Mouse (Mus musculus): ENCODE results near the gene Lrrfip1.
A peak's percentile ranks its signal among the peaks of the same experiment; 100 is the strongest.

The Lrrfip1 gene

GRCm38 (mm10) chr1:91088027-91088426, 89.5 kb downstream of the Lrrfip1 start:
- DNase-seq, result no peak

- DNase-seq, result no peak
Measured at GRCm38 (mm10) chr1:91088941-91089340, 90.4 kb downstream of the Lrrfip1 start.

GRCm38 (mm10) chr1:91090456-91090855, 91.9 kb downstream of the Lrrfip1 start:
- DNase-seq, result no peak

- no peak for DNase-seq
Measured at GRCm38 (mm10) chr1:91092451-91092850, 93.9 kb downstream of the Lrrfip1 start.

DNA sequence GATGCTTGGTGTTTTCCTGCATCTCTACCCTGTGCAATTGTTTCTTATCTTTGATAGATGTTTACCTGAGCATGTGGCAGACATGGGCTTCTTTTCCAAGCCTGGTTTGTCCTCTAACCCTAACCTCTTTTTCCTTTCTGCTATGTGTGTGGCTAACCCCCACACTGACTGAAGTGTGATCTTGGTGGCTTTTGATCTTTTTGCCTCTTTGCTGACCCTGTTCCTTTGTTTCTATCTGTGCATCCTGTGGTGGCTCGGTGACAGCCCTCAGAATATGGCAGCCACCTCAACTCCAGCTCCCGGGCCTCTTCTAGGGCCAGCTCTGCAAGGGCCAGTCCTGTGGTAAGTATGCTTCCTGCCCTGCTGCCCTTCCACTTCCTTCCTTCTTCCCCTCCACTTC, 94.8 kb downstream of the Lrrfip1 start:
- no peak for DNase-seq

DNA sequence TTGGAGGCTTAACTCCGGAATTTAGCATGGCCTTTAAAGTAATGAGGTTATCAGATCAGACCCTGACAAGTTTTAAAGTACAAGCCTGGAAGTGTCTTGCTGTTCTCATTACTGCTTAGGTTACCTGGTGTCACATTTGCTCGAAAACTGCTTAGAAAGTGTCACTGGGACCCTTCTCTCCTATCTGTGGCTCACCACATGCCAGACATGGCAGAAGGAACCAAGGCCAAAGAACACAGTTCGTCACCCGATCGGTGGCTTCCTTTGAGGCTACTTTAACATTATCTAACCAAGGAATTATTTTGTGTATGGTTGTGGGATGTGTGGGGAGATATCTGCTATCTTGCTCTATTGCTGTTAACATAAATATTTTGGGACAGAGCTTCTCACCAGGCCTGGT, 95.5 kb downstream of the Lrrfip1 start:
- DNase-seq, result no peak

DNA sequence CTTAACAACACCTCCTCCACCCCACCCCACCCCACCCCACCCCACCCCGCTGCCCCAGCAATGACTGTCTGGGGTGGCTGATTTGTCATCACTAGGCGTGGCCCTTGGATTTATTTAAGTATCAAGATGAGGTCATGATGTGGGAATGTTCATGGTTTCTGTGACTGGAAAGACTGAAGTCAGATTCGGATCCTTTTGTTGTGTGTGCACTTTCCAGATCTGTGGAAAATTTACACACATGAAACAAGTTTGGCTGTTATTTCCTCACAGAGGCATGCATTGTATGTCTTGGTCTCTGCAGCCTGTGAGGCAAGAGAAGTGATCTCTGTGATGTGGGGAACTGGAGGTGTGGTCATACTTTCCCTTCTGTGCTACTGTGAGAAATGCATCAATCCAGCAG, 96.7 kb downstream of the Lrrfip1 start:
- DNase-seq, result no peak

GRCm38 (mm10) chr1:91095853-91096252, 97.3 kb downstream of the Lrrfip1 start:
- no peak for DNase-seq

DNA sequence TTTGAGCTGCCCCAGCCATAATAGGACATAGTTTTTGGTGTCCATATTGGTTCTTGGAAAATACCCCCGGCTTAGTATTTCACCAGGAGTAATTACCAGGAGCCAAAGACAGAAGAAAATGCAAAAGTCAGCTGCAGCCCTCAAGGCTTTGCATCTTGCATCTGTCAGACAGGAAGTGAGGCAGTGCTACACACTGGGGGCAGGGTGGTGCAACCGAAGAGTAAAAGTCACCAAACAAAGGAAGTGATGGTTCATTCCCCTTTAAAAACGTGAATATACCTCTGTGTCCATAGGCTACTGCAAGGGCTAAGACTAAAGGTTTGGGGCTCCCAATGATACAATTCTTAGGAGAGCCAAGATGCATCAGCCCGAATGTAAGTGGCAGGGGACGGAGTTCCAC, 98.0 kb downstream of the Lrrfip1 start:
- DNase-seq, result no peak

DNA sequence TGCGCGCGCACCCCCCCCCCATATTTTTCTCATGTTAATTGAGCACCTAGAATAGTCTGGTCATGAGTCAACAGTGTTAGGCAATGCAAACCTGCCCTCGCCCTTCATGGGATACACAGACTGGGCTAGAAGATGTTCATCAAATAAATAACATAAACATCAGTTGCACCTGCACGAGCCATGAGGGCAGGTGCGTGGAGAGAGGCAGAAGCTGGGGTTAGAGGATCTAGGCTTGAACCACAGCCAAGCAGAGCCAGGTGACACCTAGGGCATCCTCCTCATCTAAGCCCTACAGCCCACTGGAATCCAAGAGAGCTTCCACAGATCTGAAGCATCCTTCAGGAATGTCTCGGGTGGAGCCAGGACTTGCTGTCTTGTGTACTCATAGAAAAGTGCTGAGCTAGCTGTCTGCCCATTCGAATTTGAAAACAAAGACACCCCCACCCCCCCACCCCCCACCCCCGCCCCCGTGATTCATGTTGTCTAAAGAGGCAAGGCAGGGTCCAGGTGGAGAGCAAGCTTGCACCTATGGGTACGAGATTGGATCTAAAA, 98.8 kb downstream of the Lrrfip1 start:
- DNase-seq, result no peak

GRCm38 (mm10) chr1:91098887-91099286, 100.3 kb downstream of the Lrrfip1 start:
- DNase-seq, result peak; percentile 27 to 60

DNA sequence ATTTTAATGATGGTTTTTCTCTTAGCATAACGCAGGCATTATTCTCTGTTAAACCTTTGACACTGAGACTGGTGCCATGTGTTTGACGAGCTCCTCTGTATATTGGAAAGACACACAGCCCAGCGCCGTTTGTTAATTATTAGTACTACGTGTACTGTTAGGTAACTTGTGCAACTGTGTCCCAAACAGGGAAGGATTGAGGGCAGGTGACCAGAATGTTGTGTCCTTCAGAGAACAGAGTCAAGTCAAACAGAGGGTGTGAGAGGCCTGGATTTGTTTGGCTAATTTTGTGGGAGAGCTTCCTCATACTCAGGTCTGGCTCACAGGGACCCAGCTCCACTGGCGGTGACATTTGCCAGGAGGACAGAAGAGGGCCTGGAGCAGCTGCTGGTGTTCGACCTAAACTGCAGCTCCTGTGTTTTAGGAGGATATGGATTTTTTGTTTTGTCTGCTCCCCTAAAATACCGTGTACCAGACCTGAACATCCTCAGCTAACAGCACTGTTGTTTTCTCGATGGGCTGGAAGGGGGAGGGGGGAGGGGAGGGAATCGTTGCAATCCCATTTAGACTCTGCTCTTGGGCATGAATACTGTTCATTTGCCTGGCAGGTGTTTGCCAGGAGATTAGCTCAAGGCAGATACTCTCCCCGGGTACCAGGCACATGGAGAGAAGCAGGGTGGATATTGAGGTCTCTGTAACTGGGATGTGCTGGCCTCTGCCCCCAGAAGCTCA, 103.3 kb downstream of the Lrrfip1 start:
- no peak for DNase-seq

DNA sequence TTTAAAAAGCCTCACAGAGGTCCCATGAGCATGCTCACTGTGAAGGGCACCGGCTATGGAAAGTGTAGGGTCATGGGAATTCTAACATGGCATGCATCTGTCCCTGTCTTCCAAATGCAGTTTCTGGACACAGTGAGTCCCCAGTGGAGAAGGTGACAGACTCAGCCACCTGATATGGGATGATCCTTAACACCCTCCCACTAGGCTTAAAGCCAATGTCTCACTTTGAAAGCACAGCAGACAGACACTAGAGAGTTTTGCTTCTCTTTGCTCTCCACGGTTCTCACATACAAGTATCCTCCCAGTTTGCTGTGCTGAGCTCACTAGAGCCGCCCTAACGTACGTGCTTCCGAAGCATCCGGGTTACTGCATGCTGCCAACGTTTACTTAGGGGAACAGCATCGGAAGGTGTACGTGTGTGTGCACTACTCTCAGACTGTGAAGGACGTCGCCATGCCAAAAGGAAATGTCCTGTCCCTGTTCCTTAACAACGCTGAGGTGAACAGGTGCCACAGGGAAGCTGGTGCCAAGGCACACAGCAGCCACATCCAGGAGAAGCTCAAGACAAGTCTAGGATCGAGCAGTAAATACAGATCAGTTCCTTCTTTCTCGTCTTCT, 104.9 kb downstream of the Lrrfip1 start:
- DNase-seq, result no peak

DNA sequence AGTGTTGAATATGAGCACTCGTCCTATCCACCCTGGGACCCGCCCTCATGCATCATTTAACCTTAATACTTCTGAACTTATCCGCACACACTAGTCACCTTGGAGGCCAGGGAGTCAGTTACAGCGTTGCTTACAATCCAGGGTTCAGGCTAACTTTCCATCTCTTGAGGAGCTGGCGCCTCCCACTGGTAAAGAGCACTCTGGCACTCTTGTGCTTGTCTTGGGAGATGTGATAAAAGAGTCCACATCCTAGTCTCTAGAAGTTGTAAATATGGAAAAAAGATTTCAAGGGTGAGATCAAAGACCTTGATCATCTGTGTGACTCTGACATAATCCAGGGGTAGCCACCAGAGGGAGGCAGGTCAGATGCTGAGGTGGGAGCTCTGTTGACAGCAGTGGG, 109.0 kb downstream of the Lrrfip1 start:
- DNase-seq, result no peak

- DNase-seq, result no peak
Measured at GRCm38 (mm10) chr1:91109302-91109701, 110.8 kb downstream of the Lrrfip1 start.

DNA sequence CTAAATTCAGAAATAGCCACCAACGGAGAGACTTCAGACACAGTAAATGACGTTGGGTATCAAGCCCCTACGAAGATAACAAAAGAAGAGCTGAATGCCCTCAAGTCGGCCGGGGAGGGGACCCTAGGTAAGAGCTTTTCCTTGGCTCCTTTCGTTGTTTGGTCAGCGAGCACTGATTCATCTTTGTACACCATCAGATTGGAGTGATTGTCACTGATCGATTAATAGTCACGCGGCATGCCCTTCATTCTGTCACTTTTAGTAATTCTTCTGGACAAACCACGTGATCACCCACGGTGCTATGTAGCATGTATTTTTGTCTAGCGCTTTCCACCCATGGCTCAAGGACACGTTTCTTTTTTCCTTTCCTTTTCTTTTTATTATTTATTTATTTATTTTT, 113.6 kb downstream of the Lrrfip1 start:
- DNase-seq, result no peak

- DNase-seq, result no peak
Measured at GRCm38 (mm10) chr1:91112606-91113005, 114.1 kb downstream of the Lrrfip1 start.

DNA sequence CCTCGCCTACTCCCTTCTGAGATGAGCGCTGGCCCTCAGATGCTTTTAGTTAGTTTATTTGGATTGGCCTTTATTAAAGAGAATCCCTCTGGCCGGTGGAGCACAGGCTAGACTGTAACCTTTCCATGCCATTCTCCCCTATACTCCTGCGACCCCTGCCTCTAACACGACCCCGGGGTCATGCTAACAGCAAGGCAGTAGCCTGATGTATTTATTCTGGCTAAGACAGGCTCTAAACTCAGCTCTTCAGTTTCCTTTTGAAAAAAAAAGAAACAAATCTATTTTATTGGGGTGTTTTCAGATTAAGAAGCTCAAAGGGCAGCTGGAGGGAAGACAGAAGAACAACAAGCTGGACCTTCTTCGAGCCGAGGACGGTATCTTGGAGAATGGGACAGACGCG, 123.6 kb downstream of the Lrrfip1 start:
- DNase-seq, result no peak

DNA sequence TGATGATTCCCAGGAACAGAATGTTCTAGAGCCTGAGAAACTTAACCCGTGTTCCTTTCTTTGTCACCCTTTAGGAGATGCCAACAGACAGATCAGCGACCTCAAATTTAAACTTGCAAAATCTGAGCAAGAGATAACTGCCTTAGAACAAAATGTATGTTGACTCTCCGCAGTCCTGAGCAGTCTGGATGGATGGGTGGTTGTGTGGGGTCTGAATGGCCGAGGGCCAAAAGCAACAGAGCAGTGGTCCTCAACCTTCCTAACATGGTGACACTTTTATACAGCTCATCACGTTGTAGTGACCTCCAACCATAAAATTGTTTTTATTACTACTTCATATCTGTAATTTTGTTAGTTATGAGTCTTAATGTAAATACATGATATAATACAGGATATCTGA, 124.5 kb downstream of the Lrrfip1 start:
- no peak for DNase-seq

GRCm38 (mm10) chr1:91123466-91123865, 124.9 kb downstream of the Lrrfip1 start:
- no peak for DNase-seq

GRCm38 (mm10) chr1:91128849-91129248, 130.3 kb downstream of the Lrrfip1 start:
- no peak for DNase-seq

DNA sequence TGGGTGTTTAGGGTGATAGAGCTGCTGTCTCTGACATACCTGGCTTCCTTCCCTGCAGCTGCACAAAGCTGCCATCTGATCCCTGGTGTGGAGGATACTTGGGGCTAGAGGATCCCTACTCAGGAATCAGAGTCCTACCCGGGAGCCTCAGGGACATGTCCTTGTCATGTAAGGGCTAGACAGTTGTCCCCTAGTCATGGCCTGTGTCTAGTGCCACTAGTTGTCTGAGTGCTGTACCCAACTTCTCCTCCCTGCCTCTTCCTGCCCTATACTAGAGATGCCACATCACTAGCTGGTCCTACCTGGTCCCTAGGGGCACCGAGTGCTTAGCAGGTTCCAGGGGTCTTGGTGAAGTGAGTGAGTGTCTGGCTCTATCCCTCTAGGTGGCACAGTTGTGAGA, 138.5 kb downstream of the Lrrfip1 start:
- no peak for DNase-seq

- DNase-seq, result no peak
Measured at GRCm38 (mm10) chr1:91144813-91145212, 146.3 kb downstream of the Lrrfip1 start, which contains the start of gene Rbm44. Rbm44 (plus strand) TSS chr1:91145089.

DNA sequence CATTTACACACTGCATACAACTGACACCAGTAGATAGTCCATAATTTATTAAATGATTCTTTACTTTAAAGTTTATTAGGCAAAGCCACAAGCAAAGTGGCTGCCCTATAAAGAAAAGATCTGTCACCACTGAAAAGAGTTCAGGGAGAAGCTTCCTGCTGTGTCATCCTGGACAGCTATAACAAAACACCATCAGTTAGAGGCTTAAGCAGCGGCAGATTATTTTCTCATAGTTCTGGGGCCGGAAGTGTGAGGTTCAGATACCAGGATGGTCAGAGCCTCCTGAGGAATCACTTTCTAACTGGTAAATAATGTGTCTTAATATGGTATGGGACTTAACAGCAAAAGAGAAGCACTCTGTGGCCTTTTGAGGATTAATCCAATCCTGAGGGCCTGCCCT, 153.0 kb downstream of the Lrrfip1 start:
- DNase-seq, result no peak

DNA sequence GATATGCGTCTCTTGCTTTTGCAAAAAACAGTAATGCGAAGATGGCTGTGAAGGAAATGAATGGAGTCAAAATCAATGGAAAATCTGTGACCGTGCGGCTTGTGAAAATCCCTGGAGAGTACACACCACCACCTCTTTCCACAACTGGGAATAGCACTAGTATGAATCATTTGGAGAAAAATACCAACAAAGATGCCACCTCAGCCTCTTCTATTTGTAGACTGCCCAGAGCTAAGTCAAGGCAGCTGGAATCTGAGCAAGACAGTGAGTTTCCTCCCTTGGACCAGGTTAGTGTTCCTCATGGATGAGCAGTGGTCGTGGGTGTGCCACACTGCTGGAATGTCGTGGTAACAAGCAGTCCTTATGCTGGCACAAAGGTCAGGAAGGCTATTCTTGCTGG, 168.3 kb downstream of the Lrrfip1 start:
- no peak for DNase-seq

Measured in cerebellum, adult 18-20 months (tissue).